Mouse (Mus musculus) thymus, adult 2 months (tissue): Measurements from ENCODE around the gene Ctsw. TPM values are rescaled to one million over a fixed set of nuclear protein-coding genes. Genes with fewer than 3 reads are reported as not detected.

Experiments used
- DNase-seq: peaks from one replicate; pipeline ENCODE4 v3.0.0; 2021
- H3K27ac ChIP-seq: fragments of 200-500 bp; 2 replicates; pipeline ENCODE4 v1.5.1; 2012; ENCODE audit warnings: low read length, control low read depth; ENCODE audit not compliant: control insufficient read depth, insufficient read depth
- H3K27me3 ChIP-seq: fragments of 200-500 bp; 2 replicates; pipeline ENCODE4 v1.6.1; 2012; ENCODE audit warnings: mild to moderate bottlenecking, low read length, moderate library complexity, mixed read lengths; ENCODE audit not compliant: control insufficient read depth, insufficient read depth
- H3K36me3 ChIP-seq: fragments of 200-500 bp; 2 replicates; pipeline ENCODE4 v1.6.1; 2012; ENCODE audit warnings: mild to moderate bottlenecking, low read length, moderate library complexity; ENCODE audit not compliant: control insufficient read depth, insufficient read depth
- H3K4me1 ChIP-seq: fragments of 200-500 bp; replicated peaks from 2 replicates; pipeline ENCODE4 v1.6.1; 2012; ENCODE audit warnings: low read length; ENCODE audit not compliant: control insufficient read depth, insufficient read depth
- H3K4me3 ChIP-seq: fragments of 200-500 bp; 2 replicates; pipeline ENCODE4 v1.5.1; 2012; ENCODE audit warnings: mild to moderate bottlenecking, low read length, control low read depth, moderate library complexity; ENCODE audit not compliant: control insufficient read depth, insufficient read depth
- CTCF ChIP-seq: fragments of 200-500 bp; IDR thresholded peaks from 2 replicates; pipeline ENCODE4 v1.5.1; 2012; ENCODE audit warnings: mild to moderate bottlenecking, control low read depth, low read length, moderate library complexity, borderline replicate concordance; ENCODE audit not compliant: control insufficient read depth, poor library complexity, insufficient read depth; ENCODE audit errors: extremely low read depth
- POLR2A ChIP-seq: fragments of 200-500 bp; IDR thresholded peaks from 2 replicates; pipeline ENCODE4 v1.6.1; 2012; ENCODE audit warnings: mild to moderate bottlenecking, low read length, control low read depth, moderate library complexity; ENCODE audit not compliant: control insufficient read depth, poor library complexity, insufficient read depth; ENCODE audit errors: extremely low read depth
- WGBS: fragments of 180-500 bp; shearing (Covaris S2); methylation state at CpG from one replicate; pipeline ENCODE4 v1.1.7; 2018; 5-methylcytosine and 5-hydroxymethylcytosine counted together
- polyA plus RNA-seq: library from polyadenylated mRNA; depleted of rRNA; stranded (reverse); fragments of >200 nt; gene quantifications from 2 replicates; pipeline ENCODE4 v1.2.3, GENCODE M21; 2012

The Ctsw gene
- polyA plus RNA-seq, 1 experiment, result 54.3 TPM

DNA sequence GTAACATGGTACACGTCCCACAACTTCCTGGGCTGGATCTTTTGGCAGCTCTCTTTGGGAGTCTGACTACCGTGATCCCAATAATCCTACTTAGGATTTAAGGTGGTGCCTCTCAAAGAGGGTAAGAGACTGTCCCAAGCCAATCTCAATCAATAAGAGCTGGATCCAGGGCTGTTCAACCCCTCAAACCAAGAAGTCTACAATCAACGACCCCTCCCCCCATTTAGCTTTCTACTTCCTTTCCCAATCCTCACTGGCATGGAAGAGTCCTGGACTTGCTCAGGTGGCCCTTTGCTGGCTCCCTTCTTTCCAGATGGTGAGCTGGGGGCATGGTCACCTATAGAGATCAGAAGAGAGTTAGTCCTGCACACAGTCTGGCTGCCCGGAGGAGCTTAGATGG, 18.5 kb upstream of the Ctsw start:
- peaks cover 20% of the 10 kb centered on the region; the same call in 1 of the 2 replicates for H3K36me3 ChIP-seq
- peaks cover 23% of the 10 kb centered on the region for H3K4me1 ChIP-seq
- H3K4me3 ChIP-seq, result no peak overlapping the region
- WGBS, result 90% methylated on average over 4 of the region's 4 CpGs
- no peak overlapping the region for H3K27ac ChIP-seq
- TF ChIP-seq CTCF (no peak), POLR2A (no peak)
- H3K27me3 ChIP-seq, result no peaks in the 10 kb centered on the region
- no peak for DNase-seq

- H3K4me1 ChIP-seq, result peaks cover 23% of the 10 kb centered on the region
- TF ChIP-seq CTCF (no peak), POLR2A (no peak)
- no peak overlapping the region for H3K4me3 ChIP-seq
- H3K36me3 ChIP-seq, result peaks cover 20% of the 10 kb centered on the region; the same call in 1 of the 2 replicates
- H3K27me3 ChIP-seq, result no peaks in the 10 kb centered on the region
- WGBS, result 86% methylated on average over 8 of the region's 8 CpGs
- no peak overlapping the region for H3K27ac ChIP-seq
- no peak for DNase-seq
Observed at GRCm38 (mm10) chr19:5486286-5486685, 18.0 kb upstream of the Ctsw start.

DNA sequence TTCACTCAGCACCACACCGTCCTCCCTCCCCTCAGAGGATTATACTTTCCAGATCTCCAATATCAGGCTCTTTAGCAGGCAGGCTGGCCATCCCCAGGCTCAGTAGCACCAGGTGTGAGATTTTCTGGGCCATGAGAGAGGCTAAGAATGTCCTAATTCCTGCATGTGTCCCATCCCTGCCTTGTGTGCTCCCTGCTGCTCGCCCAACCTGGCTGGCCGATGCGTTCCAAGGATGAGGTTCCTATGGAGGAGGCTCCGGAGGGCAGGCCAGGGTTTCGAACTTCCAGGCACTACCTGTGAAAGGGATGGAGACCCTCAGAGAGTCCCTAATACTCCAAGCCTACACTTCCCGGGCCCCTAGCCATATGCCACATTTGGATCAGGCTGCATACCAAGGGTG, 17.5 kb upstream of the Ctsw start:
- Histone ChIP-seq H3K36me3 (peaks cover 20% of the 10 kb centered on the region; the same call in 1 of the 2 replicates), H3K27me3 (no peaks in the 10 kb centered on the region), H3K27ac (no peak overlapping the region), H3K4me1 (peaks cover 23% of the 10 kb centered on the region), H3K4me3 (no peak overlapping the region)
- no peak for DNase-seq
- WGBS, result 96% methylated on average over 7 of the region's 7 CpGs
- TF ChIP-seq CTCF, result no peak
- TF ChIP-seq POLR2A, result no peak

GRCm38 (mm10) chr19:5485371-5485770, 17.1 kb upstream of the Ctsw start:
- H3K27ac ChIP-seq, result no peak overlapping the region
- TF ChIP-seq POLR2A (no peak), CTCF (no peak)

GRCm38 (mm10) chr19:5484496-5484895, 16.2 kb upstream of the Ctsw start:
- 67% methylated on average over 5 of the region's 5 CpGs for WGBS
- H3K27me3 ChIP-seq, result no peaks in the 10 kb centered on the region
- TF ChIP-seq POLR2A (no peak), CTCF (no peak)
- peaks cover 21% of the 10 kb centered on the region for H3K4me1 ChIP-seq
- DNase-seq, result no peak
- H3K27ac ChIP-seq, result no peak overlapping the region
- H3K36me3 ChIP-seq, result peaks cover 20% of the 10 kb centered on the region; the same call in 1 of the 2 replicates
- H3K4me3 ChIP-seq, result no peak overlapping the region

More at GRCm38 (mm10) chr19:5485371-5485770, 17.1 kb upstream of the Ctsw start:
- DNase-seq, result no peak
- H3K4me3 ChIP-seq, result no peak overlapping the region
- no peaks in the 10 kb centered on the region for H3K27me3 ChIP-seq
- WGBS, result 96% methylated on average over 8 of the region's 8 CpGs
- peaks cover 23% of the 10 kb centered on the region for H3K4me1 ChIP-seq
- peaks cover 20% of the 10 kb centered on the region; the same call in 1 of the 2 replicates for H3K36me3 ChIP-seq

GRCm38 (mm10) chr19:5483386-5484359, 15.4 kb upstream of the Ctsw start:
- no peak overlapping the region for H3K4me3 ChIP-seq
- H3K4me1 ChIP-seq, result peaks cover 19% of the 10 kb centered on the region
- DNase-seq, result no peak
- no peak for TF ChIP-seq POLR2A
- TF ChIP-seq CTCF, result no peak
- peaks cover 20% of the 10 kb centered on the region; the same call in 1 of the 2 replicates for H3K36me3 ChIP-seq
- H3K27ac ChIP-seq, result no peak overlapping the region
- 95% methylated on average over 19 of the region's 19 CpGs for WGBS
- H3K27me3 ChIP-seq, result no peaks in the 10 kb centered on the region
